Mouse (Mus musculus) intestine, embryonic 14.5 days (tissue): Measurements from ENCODE around the gene Cnga3. TPM values are rescaled to one million over a fixed set of nuclear protein-coding genes. Genes with fewer than 3 reads are reported as not detected.

ENCODE experiments used
- ATAC-seq: fragments of 200-750 bp; cut with Nextera tagmentation; replicated peaks from 2 replicates; pipeline ENCODE4 v1.8.0; 2017; ENCODE audit warnings: low read depth, moderate number of reproducible peaks, moderate TSS enrichment, moderate library complexity; ENCODE audit not compliant: low FRiP score, low TSS enrichment
- DNase-seq: peaks from one replicate; pipeline ENCODE4 v3.0.0-alpha.2; 2018; ENCODE audit warnings: low spot score
- H3K27ac ChIP-seq: fragments of 300-500 bp; sonication (generic); 2 replicates; pipeline ENCODE4 v1.5.1; 2014; ENCODE audit warnings: low read depth, mild to moderate bottlenecking, control low read depth
- H3K27me3 ChIP-seq: fragments of 300-500 bp; sonication (generic); replicated peaks from 2 replicates; pipeline ENCODE4 v1.6.1; 2014; ENCODE audit warnings: low read length, control low read depth; ENCODE audit not compliant: control insufficient read depth, insufficient read depth
- H3K36me3 ChIP-seq: fragments of 300-500 bp; sonication (generic); 2 replicates; pipeline ENCODE4 v1.6.1; 2014; ENCODE audit warnings: low read length, control low read depth; ENCODE audit not compliant: control insufficient read depth, insufficient read depth
- H3K4me1 ChIP-seq: fragments of 300-500 bp; sonication (generic); replicated peaks from 2 replicates; pipeline ENCODE4 v1.6.1; 2014; ENCODE audit warnings: low read length, control low read depth, mixed read lengths; ENCODE audit not compliant: control insufficient read depth, insufficient read depth
- H3K4me2 ChIP-seq: fragments of 300-500 bp; sonication (generic); 2 replicates; pipeline ENCODE4 v1.6.1; 2014; ENCODE audit warnings: low read length
- H3K4me3 ChIP-seq: fragments of 300-500 bp; sonication (generic); 2 replicates; pipeline ENCODE4 v1.5.1; 2014; ENCODE audit warnings: low read depth, low read length, control low read depth, mixed read lengths
- H3K9ac ChIP-seq: fragments of 300-500 bp; sonication (generic); 2 replicates; pipeline ENCODE4 v1.6.1; 2014; ENCODE audit warnings: mild to moderate bottlenecking, low read length
- H3K9me3 ChIP-seq: fragments of 300-500 bp; sonication (generic); 2 replicates; pipeline ENCODE4 v1.6.1; 2016; ENCODE audit warnings: low read length, control low read depth; ENCODE audit not compliant: control insufficient read depth
- WGBS: fragments of 180-500 bp; shearing (Covaris S2); extraction: QIAGEN DNeasy Blood & Tissue Kit; methylation state at CpG from one replicate; pipeline ENCODE4 v1.1.7; 2014; 5-methylcytosine and 5-hydroxymethylcytosine counted together
- polyA plus RNA-seq: library from polyadenylated mRNA; unstranded; fragments of >200 nt; fragmentation: Nextera tagmentation; extraction: Ambion mirVana; gene quantifications from 2 replicates; pipeline ENCODE4 v1.2.1, GENCODE M21; 2014

Cnga3 gene
- polyA plus RNA-seq, 1 experiment from 2014 or later, result 0.26 TPM

- no peak overlapping the region for H3K4me2 ChIP-seq
- no peaks in the 10 kb centered on the region for H3K4me1 ChIP-seq
- 71% methylated on average over 8 of the region's 8 CpGs for WGBS
- no peak overlapping the region for H3K27ac ChIP-seq
- no peak for ATAC-seq
- no peaks in the 10 kb centered on the region for H3K36me3 ChIP-seq
- no peak for DNase-seq
- no peak overlapping the region for H3K9ac ChIP-seq
- no peaks in the 10 kb centered on the region for H3K27me3 ChIP-seq
- no peak overlapping the region for H3K4me3 ChIP-seq
- no peaks in the 10 kb centered on the region for H3K9me3 ChIP-seq
Observed at GRCm38 (mm10) chr1:37242253-37242652, 28.0 kb downstream of the Cnga3 start.

DNA sequence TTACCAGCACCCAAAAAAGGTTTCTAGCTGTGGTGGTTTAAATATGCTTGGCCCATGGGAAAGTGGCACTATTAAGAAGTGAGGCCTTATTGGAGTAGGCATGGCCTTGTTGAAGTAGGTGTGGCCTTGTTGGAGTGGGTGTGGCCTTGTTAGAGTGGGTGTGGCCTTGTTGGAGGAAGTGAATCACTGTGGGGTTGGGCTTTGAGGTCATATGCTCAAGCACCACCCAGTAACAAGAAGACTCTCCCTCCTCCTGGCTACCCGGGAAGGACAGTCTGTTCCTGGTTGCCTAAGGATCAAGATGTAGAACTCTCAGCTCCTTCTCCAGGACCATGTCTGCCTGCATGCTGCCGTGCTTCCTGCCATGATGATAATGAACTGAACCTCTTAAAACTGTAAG lies 32.2 kb downstream of the Cnga3 start:
- WGBS, result 89% methylated on average over 2 of the region's 2 CpGs
- no peaks in the 10 kb centered on the region for H3K27me3 ChIP-seq
- DNase-seq, result no peak
- no peaks in the 10 kb centered on the region for H3K4me1 ChIP-seq
- no peaks in the 10 kb centered on the region for H3K9me3 ChIP-seq
- ATAC-seq, result no peak
- no peak overlapping the region for H3K27ac ChIP-seq
- H3K36me3 ChIP-seq, result no peaks in the 10 kb centered on the region
- no peak overlapping the region for H3K4me2 ChIP-seq
- no peak overlapping the region for H3K4me3 ChIP-seq
- H3K9ac ChIP-seq, result no peak overlapping the region

DNA sequence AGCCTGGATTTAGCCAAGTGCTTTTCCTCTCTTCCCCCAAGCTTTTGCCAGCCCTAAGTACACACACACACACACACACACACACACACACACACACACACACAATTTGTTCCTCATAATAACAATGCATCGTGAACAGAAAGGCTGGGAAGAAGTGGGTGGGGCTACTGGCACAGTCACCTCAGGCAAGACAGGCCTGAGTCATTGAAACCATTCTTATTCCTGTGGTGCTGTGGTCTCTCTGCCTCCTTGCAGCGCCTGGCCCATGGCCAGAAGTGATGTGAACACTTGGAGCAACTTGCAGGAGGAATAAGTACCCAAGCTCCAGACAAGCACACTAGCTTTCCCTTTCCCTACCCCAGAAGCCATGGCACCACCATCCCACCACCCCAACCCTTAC lies 34.2 kb downstream of the Cnga3 start:
- H3K9me3 ChIP-seq, result no peaks in the 10 kb centered on the region
- ATAC-seq (no peak), DNase-seq (no peak)
- H3K4me1 ChIP-seq, result no peaks in the 10 kb centered on the region
- no peaks in the 10 kb centered on the region for H3K27me3 ChIP-seq
- H3K4me2 ChIP-seq, result no peak overlapping the region
- 36% methylated on average over 2 of the region's 2 CpGs for WGBS
- H3K36me3 ChIP-seq, result no peaks in the 10 kb centered on the region
- H3K27ac ChIP-seq, result no peak overlapping the region
- H3K4me3 ChIP-seq, result no peak overlapping the region
- no peak overlapping the region for H3K9ac ChIP-seq

DNA sequence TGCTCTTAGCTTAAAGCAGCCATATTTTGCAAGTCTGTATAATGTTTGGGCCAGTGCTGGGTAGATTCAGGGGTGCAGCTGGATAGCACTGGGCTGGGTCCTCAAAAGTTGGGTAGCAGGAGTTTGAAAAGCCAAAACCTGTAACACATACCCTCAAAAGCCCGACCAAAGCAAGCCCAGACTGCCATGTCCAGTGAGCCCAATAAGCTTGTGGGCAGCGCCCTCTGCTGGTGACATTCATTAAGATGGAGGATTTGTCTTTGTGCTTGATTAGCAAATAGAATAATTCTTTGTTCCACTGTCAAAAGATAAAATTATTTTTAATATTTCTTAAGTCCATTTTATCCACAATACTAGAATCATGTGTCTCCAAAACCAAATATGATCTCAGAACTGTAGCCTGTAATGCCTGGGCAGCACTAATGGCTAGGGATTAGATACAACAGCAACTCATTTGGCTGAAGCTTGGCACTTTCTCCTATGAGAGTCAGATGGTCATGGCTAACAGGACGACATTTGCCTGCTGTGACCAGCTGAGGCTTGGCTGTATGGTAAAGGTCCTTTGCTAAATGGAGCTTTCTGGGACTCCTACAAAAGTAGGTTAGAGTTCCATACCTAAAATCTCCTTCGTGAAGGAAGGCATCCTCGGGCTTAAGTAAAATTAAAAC lies 36.5 kb downstream of the Cnga3 start:
- Histone ChIP-seq H3K9me3 (no peaks in the 10 kb centered on the region), H3K27ac (no peak overlapping the region), H3K4me2 (no peak overlapping the region), H3K4me1 (no peaks in the 10 kb centered on the region), H3K36me3 (no peaks in the 10 kb centered on the region), H3K9ac (no peak overlapping the region), H3K4me3 (no peak overlapping the region), H3K27me3 (no peaks in the 10 kb centered on the region)
- peak; percentile 95 for DNase-seq
- no peak for ATAC-seq
- 42% methylated on average over 5 of the region's 5 CpGs for WGBS

GRCm38 (mm10) chr1:37258443-37258842 lies 44.2 kb downstream of the Cnga3 start:
- 96% methylated on average over 2 of the region's 2 CpGs for WGBS

DNA sequence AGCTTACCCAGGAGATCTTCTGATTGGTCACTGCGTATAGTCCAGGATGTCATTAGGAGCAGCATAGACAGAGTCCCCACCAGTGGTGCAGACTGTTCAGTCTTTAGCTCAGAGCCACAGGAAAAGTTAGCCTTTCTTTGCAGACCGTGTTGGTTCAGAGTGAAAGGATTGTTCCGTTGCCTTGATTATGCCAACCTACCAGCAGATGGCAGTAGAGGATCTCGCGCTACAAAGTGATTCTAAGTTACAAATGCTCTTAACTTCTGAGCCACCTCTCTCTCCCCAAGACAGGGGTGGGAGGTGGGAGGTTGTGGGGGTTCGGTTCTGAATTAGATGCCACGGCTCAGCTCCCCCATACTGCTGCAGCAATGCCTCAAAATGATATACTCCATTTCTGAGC lies 58.2 kb downstream of the Cnga3 start:
- no peak overlapping the region for H3K9ac ChIP-seq
- ATAC-seq, result no peak
- H3K4me3 ChIP-seq, result no peak overlapping the region
- 6% methylated on average over 7 of the region's 7 CpGs for WGBS
- H3K4me2 ChIP-seq, result no peak overlapping the region
- no peaks in the 10 kb centered on the region for H3K36me3 ChIP-seq
- no peaks in the 10 kb centered on the region for H3K27me3 ChIP-seq
- peak; percentile 81 for DNase-seq
- H3K4me1 ChIP-seq, result no peaks in the 10 kb centered on the region
- no peak overlapping the region for H3K27ac ChIP-seq
- no peaks in the 10 kb centered on the region for H3K9me3 ChIP-seq

More at GRCm38 (mm10) chr1:37258443-37258842, 44.2 kb downstream of the Cnga3 start:
- H3K9ac ChIP-seq, result no peak overlapping the region
- no peaks in the 10 kb centered on the region for H3K27me3 ChIP-seq
- no peak overlapping the region for H3K4me2 ChIP-seq
- no peaks in the 10 kb centered on the region for H3K36me3 ChIP-seq
- no peak for DNase-seq
- no peak for ATAC-seq
- H3K27ac ChIP-seq, result no peak overlapping the region
- no peaks in the 10 kb centered on the region for H3K4me1 ChIP-seq
- H3K4me3 ChIP-seq, result no peak overlapping the region
- no peaks in the 10 kb centered on the region for H3K9me3 ChIP-seq

GRCm38 (mm10) chr1:37286556-37286955 lies 72.3 kb downstream of the Cnga3 start:
- Histone ChIP-seq H3K27ac (no peak overlapping the region), H3K4me3 (no peak overlapping the region), H3K9ac (no peak overlapping the region), H3K4me2 (no peak overlapping the region), H3K36me3 (no peaks in the 10 kb centered on the region), H3K9me3 (no peaks in the 10 kb centered on the region), H3K4me1 (no peaks in the 10 kb centered on the region), H3K27me3 (no peaks in the 10 kb centered on the region)
- no peak for DNase-seq
- ATAC-seq, result no peak
- 78% methylated on average over 7 of the region's 7 CpGs for WGBS

DNA sequence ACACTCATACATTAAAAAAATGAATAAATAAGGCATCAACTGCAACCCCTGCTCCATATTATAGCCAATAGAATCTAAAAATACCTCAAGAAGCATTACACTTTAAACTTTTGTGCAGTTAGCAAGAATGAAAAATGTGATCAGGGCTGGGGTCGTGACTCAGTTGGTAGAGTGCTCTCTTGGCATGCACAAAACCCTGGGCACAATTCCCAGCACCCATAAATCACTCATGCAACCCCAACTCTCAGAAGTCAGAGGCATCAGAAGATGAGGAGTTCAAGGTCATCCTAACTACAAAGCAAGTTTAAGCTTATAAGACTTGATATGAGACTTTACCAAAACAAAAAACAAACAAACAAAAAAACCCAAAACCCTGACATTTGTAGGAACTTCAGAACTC lies 73.5 kb downstream of the Cnga3 start:
- no peak for DNase-seq
- no peaks in the 10 kb centered on the region for H3K9me3 ChIP-seq
- H3K9ac ChIP-seq, result no peak overlapping the region
- WGBS, result 87% methylated on average over 1 of the region's 1 CpGs
- no peak overlapping the region for H3K4me3 ChIP-seq
- H3K36me3 ChIP-seq, result no peaks in the 10 kb centered on the region
- H3K27me3 ChIP-seq, result no peaks in the 10 kb centered on the region
- H3K4me1 ChIP-seq, result no peaks in the 10 kb centered on the region
- no peak overlapping the region for H3K27ac ChIP-seq
- no peak overlapping the region for H3K4me2 ChIP-seq
- ATAC-seq, result no peak

- Histone ChIP-seq H3K27me3 (no peaks in the 10 kb centered on the region), H3K4me1 (no peaks in the 10 kb centered on the region), H3K36me3 (no peaks in the 10 kb centered on the region), H3K9me3 (no peaks in the 10 kb centered on the region), H3K9ac (no peak overlapping the region), H3K27ac (no peak overlapping the region), H3K4me2 (no peak overlapping the region), H3K4me3 (no peak overlapping the region)
- WGBS, result 71% methylated on average over 11 of the region's 11 CpGs
- DNase-seq, result no peak
- ATAC-seq, result no peak
Observed at GRCm38 (mm10) chr1:37288181-37288935, 74.1 kb downstream of the Cnga3 start.
